Mouse (Mus musculus) cortical plate, adult 2 months (tissue): ENCODE results near the gene Ahctf1.

Source experiments
- CTCF ChIP-seq: fragments of 200-500 bp; IDR thresholded peaks from 2 replicates; pipeline ENCODE4 v1.5.1; 2011; ENCODE audit warnings: mild to moderate bottlenecking, control low read depth, low read length; ENCODE audit not compliant: insufficient read depth; ENCODE audit errors: extremely low read depth
- POLR2A ChIP-seq: fragments of 200-500 bp; IDR thresholded peaks from 2 replicates; pipeline ENCODE4 v1.6.1; 2011; ENCODE audit warnings: mild to moderate bottlenecking, low read length, control low read depth; ENCODE audit not compliant: insufficient read depth; ENCODE audit errors: extremely low read depth

DNA sequence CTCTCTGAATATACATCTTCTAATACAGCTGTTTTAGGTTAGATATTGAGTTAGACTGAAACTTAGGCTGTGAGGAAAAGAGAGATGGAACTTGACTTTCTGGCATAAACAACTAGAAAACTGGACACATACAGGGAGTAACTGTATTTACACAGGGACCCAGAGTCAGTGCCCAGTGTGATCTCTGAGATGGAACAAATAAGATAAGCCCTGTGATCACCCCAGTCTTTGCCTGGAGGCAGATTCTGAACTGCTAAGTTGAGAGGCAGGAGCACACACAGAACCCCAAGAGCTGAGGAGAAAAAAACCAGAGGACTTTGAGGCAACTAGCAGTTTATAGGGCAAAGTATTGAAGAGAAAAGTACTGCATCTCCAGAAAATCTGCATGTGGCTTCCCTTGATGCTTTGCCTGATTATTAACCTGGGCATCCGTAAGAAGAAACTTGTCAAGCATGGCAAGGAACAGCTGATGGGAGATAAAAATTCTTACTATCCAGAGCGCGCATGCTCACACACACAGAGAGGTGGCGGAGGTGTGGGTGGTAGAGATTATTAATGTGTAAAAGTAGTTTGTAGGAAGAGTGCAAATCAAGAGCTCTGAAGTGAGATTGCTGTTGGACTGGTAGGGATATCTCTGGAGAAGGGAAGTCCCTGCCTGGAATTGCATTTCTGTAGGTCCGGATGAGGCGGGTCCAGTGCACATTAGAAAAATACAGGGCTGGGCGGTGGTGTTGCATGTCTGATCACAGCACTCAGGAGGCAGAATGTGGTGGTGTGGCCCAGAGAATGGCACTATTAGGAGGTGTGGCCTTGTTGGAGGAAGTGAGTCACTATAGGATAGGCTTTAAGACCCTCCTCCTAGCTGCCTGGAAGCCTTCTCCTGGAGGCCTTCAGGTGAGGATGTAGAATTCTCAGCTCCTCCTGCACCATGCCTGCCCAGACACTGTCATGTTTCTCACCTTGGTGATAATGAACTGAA, 33.2 kb upstream of the Ahctf1 start:
- TF ChIP-seq CTCF (no peak), POLR2A (no peak)
